Mouse (Mus musculus): ENCODE measurements at regions not wholly inside any gene's neighbourhood (a gene's known extent, or its start where the extent isn't known, plus 50 kb on each side); places are given as distances from the start of the nearest gene placed in this dataset.

GRCm38 (mm10) chr9:120769056-120769455 is 160.0 kb upstream of the Ctnnb1 start:
- TF ChIP-seq BHLHE40 (IDR thresholded peaks at IDR 0.05; ENCODE audit: borderline replicate concordance, low read depth, low read length) (no peak), CTCF (IDR thresholded peaks at IDR 0.05 in 2 of 3, conservative IDR thresholded peaks at IDR 0.05 in 1 of 3; ENCODE audit: control insufficient read depth in 1 of 3, insufficient read depth in 1 of 3, low read depth in 2 of 3, low read length in 3 of 3, poor library complexity in 1 of 3, severe bottlenecking in 1 of 3) (no peak), ZC3H11A (IDR thresholded peaks at IDR 0.05; ENCODE audit: low read depth, low read length) (no peak), EP300 (IDR thresholded peaks at IDR 0.05; ENCODE audit: low read depth in 1 of 2, low read length in 2 of 2) (no peak), ZNF384 (IDR thresholded peaks at IDR 0.05; ENCODE audit: low read depth, low read length) (no peak), USF1 (IDR thresholded peaks at IDR 0.05; ENCODE audit: low read depth, low read length) (no peak), MAX (IDR thresholded peaks at IDR 0.05; ENCODE audit: low read length) (no peak), MAZ (IDR thresholded peaks at IDR 0.05; ENCODE audit: low read depth, low read length) (no peak), CHD1 (IDR thresholded peaks at IDR 0.05; ENCODE audit: low read depth, low read length) (no peak), GABPA (IDR thresholded peaks at IDR 0.05; ENCODE audit: low read depth, low read length) (no peak), GATA1 (IDR thresholded peaks at IDR 0.05; ENCODE audit: low read depth, low read length) (no peak), POLR2A (IDR thresholded peaks at IDR 0.05; ENCODE audit: control insufficient read depth in 1 of 2, insufficient read depth in 1 of 2, low read depth in 1 of 2, low read length in 2 of 2, poor library complexity in 1 of 2) (no peak), E2F4 (IDR thresholded peaks at IDR 0.05; ENCODE audit: borderline replicate concordance, low read depth, low read length) (no peak)
